Mouse (Mus musculus) megakaryocyte, embryonic 14.5 days (primary cell): ENCODE data around the gene Lurap1. TPM values are rescaled to one million over a fixed set of nuclear protein-coding genes. Genes with fewer than 3 reads are reported as not detected.

Source experiments
- H3K27me3 ChIP-seq: replicated peaks from 2 replicates; pipeline ENCODE3; 2012; ENCODE audit warnings: inconsistent platforms
- H3K36me3 ChIP-seq: replicated peaks from 2 replicates; pipeline ENCODE3; 2012; ENCODE audit warnings: low read length, inconsistent platforms, mixed read lengths
- H3K4me1 ChIP-seq: 2 replicates; pipeline ENCODE4 v1.6.1; 2012; ENCODE audit warnings: inconsistent platforms
- H3K4me3 ChIP-seq: replicated peaks from 2 replicates; pipeline ENCODE3; 2012; ENCODE audit warnings: moderate library complexity, mild to moderate bottlenecking, inconsistent platforms
- H3K9me3 ChIP-seq: 2 replicates; pipeline ENCODE4 v1.6.1; 2012; ENCODE audit warnings: inconsistent platforms
- FLI1 ChIP-seq: IDR thresholded peaks from 2 replicates; pipeline ENCODE4 v1.6.1; 2012; ENCODE audit warnings: low read length, inconsistent platforms, mixed read lengths
- GATA1 ChIP-seq: IDR thresholded peaks from 3 replicates; pipeline ENCODE4 v1.6.1; 2012; ENCODE audit warnings: mixed read lengths, low read length, inconsistent platforms, borderline replicate concordance
- polyA plus RNA-seq: library from polyadenylated mRNA; stranded (reverse); fragments of >175 nt; gene quantifications from 2 replicates; pipeline ENCODE4 v1.2.3, GENCODE M21; 2012; ENCODE audit warnings: low replicate concordance; ENCODE audit not compliant: insufficient read depth

The Lurap1 gene
- polyA plus RNA-seq, 1 experiment: not detected

GRCm38 (mm10) chr4:116175711-116176542 lies 24.8 kb upstream of the Lurap1 start:
- H3K36me3 ChIP-seq: no peaks in the 10 kb centered on the region
- no peak for TF ChIP-seq FLI1
- TF ChIP-seq GATA1: no peak
- no peaks in the 10 kb centered on the region for H3K9me3 ChIP-seq
- peak overlapping the region; percentile 89 for H3K4me3 ChIP-seq
- peaks cover 31% of the 10 kb centered on the region for H3K27me3 ChIP-seq
- peaks cover 47% of the 10 kb centered on the region for H3K4me1 ChIP-seq

GRCm38 (mm10) chr4:116175136-116175535 lies 24.0 kb upstream of the Lurap1 start:
- no peaks in the 10 kb centered on the region for H3K36me3 ChIP-seq
- H3K4me1 ChIP-seq: peaks cover 50% of the 10 kb centered on the region
- H3K27me3 ChIP-seq: peaks cover 29% of the 10 kb centered on the region
- TF ChIP-seq GATA1 (no peak), FLI1 (no peak)
- no peaks in the 10 kb centered on the region for H3K9me3 ChIP-seq
- H3K4me3 ChIP-seq: no peak overlapping the region

- Histone ChIP-seq H3K9me3 (no peaks in the 10 kb centered on the region), H3K4me1 (peaks cover 48% of the 10 kb centered on the region), H3K4me3 (peak overlapping the region; percentile 4), H3K36me3 (no peaks in the 10 kb centered on the region), H3K27me3 (peaks cover 24% of the 10 kb centered on the region)
- no peak for TF ChIP-seq FLI1
- no peak for TF ChIP-seq GATA1
Observed at GRCm38 (mm10) chr4:116174466-116175116, 23.5 kb upstream of the Lurap1 start.

- H3K27me3 ChIP-seq: peaks cover 21% of the 10 kb centered on the region
- no peaks in the 10 kb centered on the region for H3K36me3 ChIP-seq
- no peak overlapping the region for H3K4me3 ChIP-seq
- H3K9me3 ChIP-seq: no peaks in the 10 kb centered on the region
- no peak for TF ChIP-seq FLI1
- TF ChIP-seq GATA1: no peak
- peaks cover 52% of the 10 kb centered on the region for H3K4me1 ChIP-seq
Observed at GRCm38 (mm10) chr4:116173752-116174151, 22.6 kb upstream of the Lurap1 start.

GRCm38 (mm10) chr4:116173072-116173471 lies 21.9 kb upstream of the Lurap1 start, which contains the start of the genes 1700042G07Rik and Gm49337:
Gene 1700042G07Rik, plus strand, starts transcription at chr4:116173372.
Gene Gm49337, plus strand, starts transcription at chr4:116173384.
- no peak within 1 kb of the TSS for H3K4me3 ChIP-seq
- no peaks in the 10 kb centered on the region for H3K9me3 ChIP-seq
- peaks cover 21% of the 10 kb centered on the region for H3K27me3 ChIP-seq
- H3K4me1 ChIP-seq: peaks cover 57% of the 10 kb centered on the region
- no peak for TF ChIP-seq GATA1
- no peak for TF ChIP-seq FLI1
- H3K36me3 ChIP-seq: no peaks in the 10 kb centered on the region

DNA sequence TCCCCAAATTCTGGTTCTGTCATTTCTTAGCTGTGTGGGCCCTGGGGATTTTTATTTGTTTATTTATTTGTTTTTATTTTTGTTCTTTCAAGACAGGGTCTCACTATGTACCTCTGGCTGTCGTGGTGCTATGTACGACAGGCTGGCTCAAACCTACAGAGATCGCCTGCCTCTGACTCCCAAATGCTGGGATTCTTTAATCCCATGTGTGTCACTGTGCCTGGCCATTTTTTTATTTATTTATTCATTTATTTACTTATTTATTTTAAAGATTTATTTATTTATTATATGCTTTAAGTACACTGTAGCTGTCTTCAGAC lies 18.2 kb upstream of the Lurap1 start:
- Histone ChIP-seq H3K9me3 (no peaks in the 10 kb centered on the region), H3K4me3 (no peak overlapping the region), H3K4me1 (peaks cover 42% of the 10 kb centered on the region), H3K27me3 (peaks cover 10% of the 10 kb centered on the region), H3K36me3 (no peaks in the 10 kb centered on the region)
- TF ChIP-seq FLI1 (no peak), GATA1 (no peak)

- Histone ChIP-seq H3K4me3 (peak overlapping the region; percentile 78), H3K4me1 (peaks cover 39% of the 10 kb centered on the region), H3K27me3 (peaks cover 12% of the 10 kb centered on the region), H3K9me3 (no peaks in the 10 kb centered on the region), H3K36me3 (no peaks in the 10 kb centered on the region)
- TF ChIP-seq FLI1: no peak
- TF ChIP-seq GATA1: no peak
Observed at GRCm38 (mm10) chr4:116168617-116169352, 17.6 kb upstream of the Lurap1 start.

DNA sequence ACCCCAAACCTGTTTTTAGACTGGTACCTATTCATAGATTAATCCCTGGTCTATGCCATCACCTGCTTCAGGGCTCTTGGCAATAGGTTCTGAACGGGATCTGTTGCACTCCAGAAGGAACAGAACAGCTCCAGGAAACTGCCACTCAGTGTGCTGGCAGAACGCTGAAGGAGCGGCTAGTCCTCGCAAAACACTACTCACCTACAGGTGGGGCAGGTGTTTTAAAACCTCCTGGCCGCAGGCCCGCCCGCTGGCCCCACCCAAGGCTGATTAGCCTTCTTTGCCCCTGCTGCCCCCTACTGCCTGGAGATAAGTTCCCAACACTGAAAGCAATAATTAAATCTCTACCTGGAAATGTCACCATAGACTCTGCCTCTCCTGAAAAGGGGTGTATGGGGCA lies 16.3 kb upstream of the Lurap1 start, which contains the start of gene Tspan1:
Gene Tspan1 (minus strand): TSS at position 198 of the 400 bp plus-strand sequence.
- Histone ChIP-seq H3K4me1 (peaks cover 48% of the 10 kb centered on the region), H3K36me3 (no peaks in the 10 kb centered on the region), H3K4me3 (peak within 1 kb of the TSS; percentile 78), H3K27me3 (peaks cover 10% of the 10 kb centered on the region), H3K9me3 (no peaks in the 10 kb centered on the region)
- no peak for TF ChIP-seq FLI1

- Histone ChIP-seq H3K36me3 (peaks cover 1% of the 10 kb centered on the region), H3K9me3 (no peaks in the 10 kb centered on the region), H3K4me3 (no peak overlapping the region), H3K27me3 (peaks cover 10% of the 10 kb centered on the region), H3K4me1 (peaks cover 60% of the 10 kb centered on the region)
- TF ChIP-seq GATA1 (no peak), FLI1 (no peak)
Observed at GRCm38 (mm10) chr4:116165708-116166407, 14.7 kb upstream of the Lurap1 start.
